Mouse (Mus musculus) midbrain, embryonic 15.5 days (tissue): Measurements from ENCODE around the gene Galr2. TPM values are rescaled to one million over a fixed set of nuclear protein-coding genes. Genes with fewer than 3 reads are reported as not detected.

Source experiments
- ATAC-seq: fragments of 200-750 bp; cut with Nextera tagmentation; replicated peaks from 2 replicates; pipeline ENCODE4 v1.8.0; 2017; ENCODE audit warnings: moderate TSS enrichment
- H3K27ac ChIP-seq: fragments of 300-500 bp; sonication (generic); 2 replicates; pipeline ENCODE4 v1.5.1; 2015; ENCODE audit warnings: mild to moderate bottlenecking, inconsistent platforms
- H3K27me3 ChIP-seq: fragments of 300-500 bp; sonication (generic); replicated peaks from 2 replicates; pipeline ENCODE4 v1.6.1; 2015; ENCODE audit warnings: inconsistent platforms
- H3K36me3 ChIP-seq: fragments of 300-500 bp; sonication (generic); replicated peaks from 2 replicates; pipeline ENCODE4 v1.6.1; 2015; ENCODE audit warnings: inconsistent platforms
- H3K4me1 ChIP-seq: fragments of 300-500 bp; sonication (generic); 2 replicates; pipeline ENCODE4 v1.6.1; 2015; ENCODE audit warnings: inconsistent platforms
- H3K4me2 ChIP-seq: fragments of 300-500 bp; sonication (generic); 2 replicates; pipeline ENCODE4 v1.6.1; 2015; ENCODE audit warnings: inconsistent platforms, mild to moderate bottlenecking, moderate library complexity
- H3K4me3 ChIP-seq: fragments of 300-500 bp; sonication (generic); 2 replicates; pipeline ENCODE4 v1.5.1; 2015; ENCODE audit warnings: mild to moderate bottlenecking, inconsistent platforms
- H3K9ac ChIP-seq: fragments of 300-500 bp; sonication (generic); 2 replicates; pipeline ENCODE4 v1.6.1; 2015; ENCODE audit warnings: mild to moderate bottlenecking, inconsistent platforms
- H3K9me3 ChIP-seq: fragments of 300-500 bp; sonication (generic); 2 replicates; pipeline ENCODE4 v1.6.1; 2016; ENCODE audit warnings: inconsistent platforms
- WGBS: fragments of 180-500 bp; shearing (Covaris S2); methylation state at CpG from one replicate; pipeline ENCODE4 v1.1.7; 2015; ENCODE audit warnings: mixed read lengths; 5-methylcytosine and 5-hydroxymethylcytosine counted together
- polyA plus RNA-seq: library from polyadenylated mRNA; unstranded; fragments of >200 nt; fragmentation: Nextera tagmentation; extraction: Ambion mirVana; gene quantifications from 2 replicates; pipeline ENCODE4 v1.2.1, GENCODE M21; 2015

Galr2 gene
- polyA plus RNA-seq, 1 experiment from 2014 or later: 0.45 TPM

DNA sequence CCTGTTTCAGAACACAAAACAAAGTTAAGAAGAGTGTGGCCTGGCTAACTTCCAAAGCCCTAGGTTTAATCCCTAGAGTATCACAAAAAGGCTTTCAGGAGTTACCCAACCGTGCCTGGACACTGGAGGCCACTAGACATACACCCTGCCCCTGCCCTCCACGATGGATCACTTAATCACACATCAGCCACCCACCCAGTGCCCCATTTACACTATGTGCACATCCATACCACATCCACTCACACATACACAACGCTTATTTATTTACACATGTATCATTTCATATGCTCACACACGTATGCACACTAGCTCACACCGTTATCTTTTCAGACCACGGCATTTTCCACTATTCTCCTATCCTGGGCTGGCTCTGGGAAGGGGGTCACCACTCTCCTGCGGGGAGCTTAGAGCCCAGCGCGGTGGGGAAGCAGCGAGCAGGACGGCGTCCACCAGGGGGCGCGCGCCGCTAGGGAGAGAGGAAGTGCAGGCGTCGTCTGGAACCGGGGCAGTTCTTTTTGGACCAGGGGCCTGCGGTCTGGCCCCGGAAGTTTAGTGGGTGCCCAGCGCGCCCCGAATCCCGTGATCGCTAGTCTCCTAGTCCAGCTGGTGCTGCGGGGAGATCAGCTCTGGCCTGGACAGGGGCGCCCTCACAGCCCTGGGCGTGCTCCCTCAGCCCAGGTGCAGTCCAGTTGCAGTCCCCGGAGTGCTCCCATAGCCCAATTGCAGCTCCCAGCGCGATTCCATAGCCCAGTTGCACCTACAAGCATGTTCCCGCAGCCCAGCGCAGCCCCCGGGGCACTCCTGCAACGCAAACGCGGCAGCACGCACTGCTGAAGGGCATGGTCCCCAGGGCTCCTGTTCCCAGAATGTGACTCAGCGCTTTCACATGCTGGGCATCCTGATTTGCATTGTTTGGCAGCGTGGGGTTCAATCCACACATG lies 38.2 kb downstream of the Galr2 start:
- ATAC-seq: peak; percentile 66; the same call in 1 of the 2 replicates
- H3K4me3 ChIP-seq: peak overlapping the region; percentile 39
- H3K36me3 ChIP-seq: no peaks in the 10 kb centered on the region
- WGBS: under 1% methylated on average over 41 of the region's 41 CpGs
- H3K27me3 ChIP-seq: no peaks in the 10 kb centered on the region
- no peaks in the 10 kb centered on the region for H3K9me3 ChIP-seq
- peak overlapping the region; percentile 91 for H3K4me2 ChIP-seq
- H3K4me1 ChIP-seq: peaks cover 9% of the 10 kb centered on the region
- no peak overlapping the region for H3K27ac ChIP-seq
- peak overlapping the region; percentile 31 for H3K9ac ChIP-seq

DNA sequence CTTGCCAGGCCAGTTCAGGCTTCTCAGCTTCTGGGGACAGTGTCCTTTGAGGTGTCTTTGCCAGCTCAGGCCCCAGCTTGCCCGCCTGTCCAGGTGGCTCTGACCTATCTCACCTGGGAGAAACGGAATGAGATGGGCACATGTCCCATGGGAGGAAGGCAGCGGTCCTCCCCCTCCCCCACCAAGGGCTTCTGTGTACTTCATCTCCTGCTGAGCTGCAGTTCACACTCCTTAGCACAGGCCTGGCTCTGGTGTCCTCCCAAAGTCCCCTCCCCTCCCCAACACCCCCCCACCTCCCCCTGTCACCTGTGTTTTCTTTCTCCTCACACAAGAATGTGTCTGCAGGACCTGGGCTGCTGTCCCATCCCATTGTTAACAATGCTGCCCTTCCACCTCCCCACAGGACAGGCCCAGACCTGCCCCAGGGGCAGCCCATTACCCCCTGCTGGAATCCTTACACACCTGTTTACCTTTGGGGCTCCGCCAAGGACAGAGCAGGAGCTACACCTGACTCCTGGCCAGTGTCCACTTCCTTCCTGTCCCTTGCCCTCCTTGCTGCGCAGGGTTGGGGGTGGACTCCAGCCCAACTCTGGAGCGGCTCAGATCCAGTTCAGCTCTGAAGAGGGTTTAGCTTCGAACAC lies 46.3 kb downstream of the Galr2 start:
- 74% methylated on average over 7 of the region's 7 CpGs for WGBS
- Histone ChIP-seq H3K9ac (no peak overlapping the region), H3K4me3 (no peak overlapping the region), H3K27me3 (no peaks in the 10 kb centered on the region), H3K4me1 (peaks cover 29% of the 10 kb centered on the region), H3K36me3 (no peaks in the 10 kb centered on the region), H3K9me3 (no peaks in the 10 kb centered on the region), H3K27ac (no peak overlapping the region), H3K4me2 (no peak overlapping the region)
- ATAC-seq: no peak

DNA sequence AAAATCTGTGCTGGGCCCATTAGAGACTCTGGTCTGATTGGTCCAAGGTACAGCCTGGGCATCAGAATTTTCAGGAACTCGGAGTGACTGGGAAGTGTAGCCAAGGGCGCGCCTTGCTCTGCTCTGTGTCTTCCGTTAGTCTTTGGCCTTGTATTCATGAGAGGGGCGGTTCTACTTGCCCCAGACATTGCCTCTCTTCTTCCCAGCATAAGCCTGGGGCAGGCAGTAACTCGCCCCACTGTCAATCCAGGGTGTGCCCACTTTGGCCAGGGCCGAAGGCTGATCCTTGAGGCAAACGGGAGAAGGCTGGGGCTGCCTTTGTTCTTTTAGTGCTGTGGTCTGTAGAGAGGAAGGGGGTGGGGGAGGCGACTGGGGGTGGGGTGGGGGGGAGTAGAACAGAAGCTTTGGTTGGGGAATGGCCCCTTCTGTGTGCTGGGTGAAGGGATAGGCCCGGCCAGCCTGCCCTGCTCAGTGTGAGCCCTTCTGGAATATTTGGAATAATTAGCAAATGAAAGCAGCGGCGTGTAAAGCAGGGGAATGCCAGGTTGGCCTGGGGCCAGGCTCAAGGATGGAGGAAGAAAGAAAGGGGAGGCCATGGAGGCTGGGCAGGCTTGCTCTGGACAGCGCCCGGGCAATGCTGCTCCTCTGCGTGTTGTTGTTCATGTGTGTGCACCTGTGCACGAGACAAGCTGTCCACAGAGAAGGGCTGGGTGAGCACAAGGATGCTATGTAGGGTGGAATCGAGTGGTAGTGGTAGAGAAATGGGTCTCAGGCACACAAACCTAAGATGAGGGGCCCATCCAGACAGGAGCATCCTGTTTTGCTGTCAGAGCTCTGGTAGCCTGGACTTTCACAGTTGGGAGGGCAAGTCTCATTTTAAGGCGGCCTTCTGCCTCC lies 48.8 kb downstream of the Galr2 start:
- peak; percentile 64; the same call in 1 of the 2 replicates for ATAC-seq
- 28% methylated on average over 18 of the region's 18 CpGs for WGBS
- H3K9ac ChIP-seq: no peak overlapping the region

DNA sequence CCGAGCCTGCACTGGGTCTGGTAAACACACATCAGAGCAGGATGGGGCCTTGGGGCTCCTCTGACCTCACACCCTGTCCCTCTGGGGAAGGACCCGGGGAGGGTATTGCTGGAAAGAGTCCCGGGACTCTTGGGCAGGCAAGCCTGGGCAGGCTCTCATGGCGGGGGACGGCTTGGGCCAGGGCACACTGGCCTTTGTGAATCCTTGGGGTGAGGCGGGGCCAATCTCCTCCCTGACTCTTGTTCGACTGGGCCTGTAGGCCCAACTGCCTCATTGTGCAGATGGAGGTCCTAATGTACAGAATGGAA lies 49.4 kb downstream of the Galr2 start:
- no peak for ATAC-seq
- Histone ChIP-seq H3K27ac (peak overlapping the region; percentile 79), H3K4me1 (peaks cover 55% of the 10 kb centered on the region), H3K4me3 (no peak overlapping the region), H3K27me3 (peaks cover 10% of the 10 kb centered on the region), H3K9me3 (no peaks in the 10 kb centered on the region), H3K4me2 (no peak overlapping the region), H3K36me3 (no peaks in the 10 kb centered on the region), H3K9ac (no peak overlapping the region)
- 51% methylated on average over 7 of the region's 7 CpGs for WGBS

More for the DNA sequence above, 48.8 kb downstream of the Galr2 start:
- H3K27me3 ChIP-seq: peaks cover 10% of the 10 kb centered on the region
- H3K9me3 ChIP-seq: no peaks in the 10 kb centered on the region
- H3K4me1 ChIP-seq: peaks cover 49% of the 10 kb centered on the region
- H3K4me3 ChIP-seq: no peak overlapping the region
- H3K36me3 ChIP-seq: no peaks in the 10 kb centered on the region
- peak overlapping the region; percentile 79 for H3K27ac ChIP-seq
- no peak overlapping the region for H3K4me2 ChIP-seq

DNA sequence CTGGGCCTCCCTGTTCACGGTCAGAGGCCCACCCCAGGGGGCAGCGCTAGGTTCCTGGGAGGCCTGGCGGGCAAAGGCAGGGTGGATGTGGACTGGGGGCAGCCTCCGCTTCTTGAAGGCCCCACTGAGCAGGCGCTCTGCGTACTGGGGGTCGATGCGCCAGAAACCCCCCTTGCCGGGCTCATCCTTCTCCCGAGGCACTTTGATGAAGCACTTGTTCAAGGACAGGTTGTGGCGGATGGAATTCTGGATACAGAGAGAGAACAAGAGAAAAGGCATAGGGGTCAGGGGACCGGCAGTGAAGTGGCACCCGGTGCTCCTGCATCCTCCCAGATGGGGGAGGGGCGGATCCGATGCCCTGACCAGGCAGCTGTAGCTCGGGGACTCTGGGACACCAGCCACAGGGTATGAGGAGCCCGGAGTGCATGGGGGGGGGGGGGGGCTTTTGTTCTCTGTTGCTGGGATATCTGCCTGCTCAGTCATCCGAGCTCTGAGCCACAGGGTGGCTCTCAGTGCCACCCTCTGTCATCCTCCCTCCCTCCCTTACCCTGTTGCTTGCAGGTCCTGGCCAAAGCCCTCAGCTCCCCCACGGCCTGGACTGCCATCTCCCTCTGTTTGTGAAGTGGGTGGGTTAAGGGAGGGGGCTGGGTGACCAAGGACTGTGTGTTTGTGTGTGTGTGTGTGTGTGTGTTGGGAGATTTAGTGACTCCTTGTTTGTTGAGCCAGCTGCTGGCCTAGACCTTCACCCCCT lies 51.7 kb downstream of the Galr2 start:
- no peaks in the 10 kb centered on the region for H3K9me3 ChIP-seq
- no peak overlapping the region for H3K9ac ChIP-seq
- peak; percentile 34 for ATAC-seq
- peak overlapping the region; percentile 98 for H3K4me2 ChIP-seq
- H3K27me3 ChIP-seq: peaks cover 10% of the 10 kb centered on the region
- H3K4me3 ChIP-seq: no peak overlapping the region
- H3K4me1 ChIP-seq: peaks cover 70% of the 10 kb centered on the region
- peak overlapping the region; percentile 60 for H3K27ac ChIP-seq
- WGBS: 18% methylated on average over 19 of the region's 19 CpGs
- H3K36me3 ChIP-seq: no peaks in the 10 kb centered on the region

DNA sequence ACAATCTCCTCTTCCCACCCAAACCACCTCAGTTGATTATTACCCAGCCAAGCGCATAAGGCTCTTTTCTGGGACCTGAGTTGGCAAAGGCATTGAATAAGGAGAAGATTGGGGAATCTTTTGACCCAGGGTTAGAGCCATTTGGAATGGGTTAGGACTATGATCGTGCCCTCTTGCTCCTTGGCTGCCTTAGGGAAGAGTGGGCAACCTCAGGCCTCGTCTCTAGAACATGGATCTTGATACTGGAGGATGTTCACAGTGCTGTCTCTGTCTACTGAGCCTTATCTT lies 52.2 kb downstream of the Galr2 start:
- no peaks in the 10 kb centered on the region for H3K9me3 ChIP-seq
- peaks cover 70% of the 10 kb centered on the region for H3K4me1 ChIP-seq
- no peak overlapping the region for H3K4me3 ChIP-seq
- peak overlapping the region; percentile 51 for H3K27ac ChIP-seq
- ATAC-seq: no peak
- peaks cover 10% of the 10 kb centered on the region for H3K27me3 ChIP-seq
- H3K4me2 ChIP-seq: peak overlapping the region; percentile 98; the same call in 1 of the 2 replicates
- 0 out of 2 replicates have a peak overlapping the region, but pooled peaks have one; percentile 9 for H3K9ac ChIP-seq
- no peaks in the 10 kb centered on the region for H3K36me3 ChIP-seq
- 62% methylated on average over 3 of the region's 3 CpGs for WGBS

Other genes starting within 250 kb of the Galr2 start
- 0.70 and 1.5 TPM in 2 replicates for gene Unc13d, start 203.0 kb upstream of the Galr2 start, polyA plus RNA-seq
- gene Wbp2, start 193.9 kb upstream of the Galr2 start, polyA plus RNA-seq: 165 and 173 TPM in 2 replicates
- gene Trim47, start 153.7 kb upstream of the Galr2 start, polyA plus RNA-seq: 10.5 and 12.2 TPM in 2 replicates
- 2.7 and 3.1 TPM in 2 replicates for gene Trim65, start 149.8 kb upstream of the Galr2 start, polyA plus RNA-seq
- gene Mrpl38, start 142.1 kb upstream of the Galr2 start, polyA plus RNA-seq: 81.7 and 85.1 TPM in 2 replicates
- gene Fbf1, start 112.8 kb upstream of the Galr2 start, polyA plus RNA-seq: 69.2 and 78.4 TPM in 2 replicates
- gene Ten1, start 82.1 kb upstream of the Galr2 start, polyA plus RNA-seq: 86.7 and 92.5 TPM in 2 replicates
- gene Acox1, start 81.9 kb upstream of the Galr2 start, polyA plus RNA-seq: 63.0 and 64.0 TPM in 2 replicates
- gene Evpl, start 42.9 kb upstream of the Galr2 start, polyA plus RNA-seq: 0.84 and 0.96 TPM in 2 replicates
- gene Srp68, start 6.7 kb upstream of the Galr2 start, polyA plus RNA-seq: 62.4 and 63.5 TPM in 2 replicates
- gene Exoc7, start 26.3 kb downstream of the Galr2 start, polyA plus RNA-seq: 109 and 110 TPM in 2 replicates
- 17.4 and 20.4 TPM in 2 replicates for gene Foxj1, start 54.5 kb downstream of the Galr2 start, polyA plus RNA-seq
- gene Rnf157, start 132.1 kb downstream of the Galr2 start, polyA plus RNA-seq: 66.1 and 68.0 TPM in 2 replicates
- 40.9 and 44.2 TPM in 2 replicates for gene Ubald2, start 153.2 kb downstream of the Galr2 start, polyA plus RNA-seq
- not detected in 2 replicates for gene Qrich2, start 185.3 kb downstream of the Galr2 start, polyA plus RNA-seq
- 199 and 200 TPM in 2 replicates for gene Prpsap1, start 213.3 kb downstream of the Galr2 start, polyA plus RNA-seq
- gene Sphk1, start 250.0 kb downstream of the Galr2 start, polyA plus RNA-seq: 5.3 and 7.3 TPM in 2 replicates